Mouse (Mus musculus) stomach, embryonic 15.5 days (tissue): ENCODE results near the gene H13. TPM values are rescaled to one million over a fixed set of nuclear protein-coding genes. Genes with fewer than 3 reads are reported as not detected.

Experiments
- ATAC-seq: fragments of 200-750 bp; cut with Nextera tagmentation; 2 replicates; pipeline ENCODE4 v1.8.0; 2017; ENCODE audit warnings: low read depth, moderate number of reproducible peaks, moderate TSS enrichment; ENCODE audit not compliant: insufficient read depth, low FRiP score
- H3K27ac ChIP-seq: fragments of 300-500 bp; sonication (generic); 2 replicates; pipeline ENCODE4 v1.5.1; 2015; ENCODE audit warnings: mild to moderate bottlenecking, inconsistent platforms
- H3K27me3 ChIP-seq: fragments of 300-500 bp; sonication (generic); replicated peaks from 2 replicates; pipeline ENCODE4 v1.6.1; 2015; ENCODE audit warnings: inconsistent platforms
- H3K36me3 ChIP-seq: fragments of 300-500 bp; sonication (generic); 2 replicates; pipeline ENCODE4 v1.6.1; 2015; ENCODE audit warnings: inconsistent platforms
- H3K4me1 ChIP-seq: fragments of 300-500 bp; sonication (generic); 2 replicates; pipeline ENCODE4 v1.6.1; 2015; ENCODE audit warnings: inconsistent platforms
- H3K4me2 ChIP-seq: fragments of 300-500 bp; sonication (generic); 2 replicates; pipeline ENCODE4 v1.6.1; 2015; ENCODE audit warnings: mild to moderate bottlenecking, inconsistent platforms
- H3K4me3 ChIP-seq: fragments of 300-500 bp; sonication (generic); replicated peaks from 2 replicates; pipeline ENCODE4 v1.5.1; 2015; ENCODE audit warnings: inconsistent platforms
- H3K9ac ChIP-seq: fragments of 300-500 bp; sonication (generic); 2 replicates; pipeline ENCODE4 v1.6.1; 2015; ENCODE audit warnings: inconsistent platforms
- H3K9me3 ChIP-seq: fragments of 300-500 bp; sonication (generic); 2 replicates; pipeline ENCODE4 v1.6.1; 2016; ENCODE audit warnings: inconsistent platforms
- WGBS: fragments of 180-500 bp; shearing (Covaris S2); methylation state at CpG from one replicate; pipeline ENCODE4 v1.1.7; 2015; 5-methylcytosine and 5-hydroxymethylcytosine counted together
- polyA plus RNA-seq: library from polyadenylated mRNA; unstranded; fragments of >200 nt; fragmentation: Nextera tagmentation; extraction: Ambion mirVana; gene quantifications from 2 replicates; pipeline ENCODE4 v1.2.1, GENCODE M21; 2015

Gene H13
- polyA plus RNA-seq, 1 experiment from 2014 or later: 122 TPM

DNA sequence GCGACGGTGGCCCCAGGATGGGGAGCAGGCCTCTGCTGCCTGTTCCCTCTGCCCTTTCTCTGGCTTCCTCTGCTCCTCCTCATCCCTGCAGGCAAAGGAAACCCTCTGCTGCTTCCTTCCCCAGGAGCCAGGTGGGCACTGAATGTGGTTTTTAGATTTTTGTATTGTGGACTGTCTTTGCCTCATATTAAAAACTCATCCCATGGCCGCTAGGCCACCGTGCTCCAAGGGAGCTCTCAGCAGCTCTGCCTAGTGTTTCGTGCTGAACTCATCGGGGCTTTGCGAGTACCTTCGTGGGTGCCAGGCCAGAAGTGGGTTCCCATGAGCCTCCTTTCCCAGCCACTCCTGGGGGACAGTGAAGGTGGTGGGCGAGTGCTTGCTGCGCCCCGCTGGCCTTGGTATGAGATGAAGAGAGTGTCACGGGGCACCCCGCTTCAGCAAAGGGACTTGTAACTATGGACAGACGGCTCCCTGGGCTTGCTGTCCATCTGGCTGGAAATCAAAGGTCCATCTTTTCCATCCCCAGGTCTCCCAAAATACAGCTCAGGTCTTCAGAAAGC, 35.6 kb downstream of the H13 start:
- H3K36me3 ChIP-seq: peaks cover 43% of the 10 kb centered on the region
- WGBS: 90% methylated on average over 14 of the region's 14 CpGs
- no peak overlapping the region for H3K9ac ChIP-seq
- H3K4me3 ChIP-seq: no peak overlapping the region
- no peaks in the 10 kb centered on the region for H3K27me3 ChIP-seq
- 0 out of 2 replicates have a peak overlapping the region, but pooled peaks have one; percentile 93 for H3K27ac ChIP-seq
- H3K4me1 ChIP-seq: peaks cover 30% of the 10 kb centered on the region
- H3K9me3 ChIP-seq: no peaks in the 10 kb centered on the region
- H3K4me2 ChIP-seq: no peak overlapping the region
- ATAC-seq: no peak

DNA sequence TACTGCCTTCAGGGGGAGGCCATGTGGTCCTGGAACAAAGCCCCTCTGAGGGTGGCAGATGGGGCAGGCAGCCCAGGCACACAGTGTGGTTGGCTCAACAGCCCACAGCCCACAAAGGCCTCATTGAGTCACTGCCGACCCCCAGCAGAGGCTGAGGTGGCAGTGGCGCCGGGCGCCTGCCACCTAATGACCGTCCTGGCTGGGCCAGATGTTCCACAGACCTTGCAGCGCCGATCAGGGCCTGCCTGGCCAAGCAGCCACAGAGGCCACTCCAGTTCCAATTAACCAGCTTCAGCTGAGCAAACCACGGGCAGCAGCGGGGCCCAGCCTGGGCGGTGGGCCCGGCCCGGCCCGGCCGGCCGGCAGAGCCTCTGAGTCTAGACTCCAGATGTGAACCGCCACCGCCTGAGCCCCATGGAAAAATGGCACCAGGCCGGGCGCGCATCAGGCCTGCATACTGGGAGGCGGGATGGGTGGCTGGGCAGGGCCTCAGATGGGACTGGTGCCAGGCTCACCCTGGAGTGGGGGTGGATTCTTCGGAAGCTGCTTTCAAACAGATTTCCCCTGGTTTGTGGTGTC, 36.8 kb downstream of the H13 start:
- Histone ChIP-seq H3K36me3 (peaks cover 31% of the 10 kb centered on the region), H3K27ac (peak overlapping the region; percentile 93), H3K9ac (0 out of 2 replicates have a peak overlapping the region, but pooled peaks have one; percentile 1), H3K4me2 (no peak overlapping the region), H3K9me3 (no peaks in the 10 kb centered on the region), H3K4me3 (no peak overlapping the region), H3K27me3 (no peaks in the 10 kb centered on the region), H3K4me1 (peaks cover 30% of the 10 kb centered on the region)
- no peak for ATAC-seq
- 72% methylated on average over 21 of the region's 22 CpGs for WGBS

DNA sequence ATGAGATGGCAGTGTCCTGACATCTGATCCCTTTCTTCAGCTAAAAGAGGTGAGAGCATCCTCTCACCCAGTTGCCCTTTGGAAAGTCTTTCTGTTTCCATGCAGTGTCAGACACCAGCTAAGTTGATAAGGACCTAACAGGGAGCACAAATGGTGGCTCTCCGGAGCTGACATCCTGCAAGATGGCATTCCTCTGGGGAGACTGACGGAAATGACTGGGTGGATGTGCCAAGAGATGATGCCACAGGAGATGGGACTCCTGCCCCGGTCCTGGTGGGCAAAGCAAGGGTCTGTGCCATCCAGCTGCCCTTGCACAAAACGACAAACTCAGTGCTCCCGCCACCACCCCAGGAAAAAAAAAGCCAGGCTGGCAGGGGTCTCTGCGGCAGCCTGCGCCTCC, 37.9 kb downstream of the H13 start:
- Histone ChIP-seq H3K9ac (peak overlapping the region; percentile 32; the same call in 1 of the 2 replicates), H3K36me3 (peaks cover 21% of the 10 kb centered on the region), H3K4me2 (peak overlapping the region; percentile 67), H3K9me3 (no peaks in the 10 kb centered on the region), H3K27ac (peak overlapping the region; percentile 93), H3K4me1 (peaks cover 30% of the 10 kb centered on the region), H3K4me3 (peak overlapping the region; percentile 43), H3K27me3 (no peaks in the 10 kb centered on the region)
- WGBS: 22% methylated on average over 6 of the region's 7 CpGs
- ATAC-seq: no peak

DNA sequence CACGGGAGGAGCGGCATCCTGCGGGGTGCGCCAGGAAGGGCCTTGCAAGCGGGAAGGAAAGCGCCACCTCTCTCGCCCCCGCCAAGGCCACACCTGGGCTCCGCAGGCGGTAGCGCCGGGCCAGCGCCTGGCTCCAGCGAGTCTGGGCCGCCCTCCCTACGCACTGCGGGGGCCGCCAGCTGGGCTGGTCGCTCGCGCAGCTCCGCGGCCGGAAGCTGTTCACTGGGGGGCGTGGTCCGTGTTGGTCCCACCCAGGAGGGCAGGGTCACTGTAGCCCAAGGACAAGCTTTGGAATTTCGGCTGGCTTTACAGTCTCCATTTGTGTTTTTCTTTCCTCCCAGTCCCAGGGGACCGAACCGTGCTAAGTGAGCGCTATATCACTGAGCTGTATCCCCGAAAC, 38.4 kb downstream of the H13 start:
- Histone ChIP-seq H3K27me3 (no peaks in the 10 kb centered on the region), H3K27ac (peak overlapping the region; percentile 93), H3K9me3 (no peaks in the 10 kb centered on the region), H3K4me2 (peak overlapping the region; percentile 67), H3K36me3 (peaks cover 19% of the 10 kb centered on the region), H3K9ac (peak overlapping the region; percentile 32; the same call in 1 of the 2 replicates), H3K4me1 (peaks cover 30% of the 10 kb centered on the region), H3K4me3 (peak overlapping the region; percentile 43)
- WGBS: 9% methylated on average over 30 of the region's 31 CpGs
- peak; percentile 94 for ATAC-seq

DNA sequence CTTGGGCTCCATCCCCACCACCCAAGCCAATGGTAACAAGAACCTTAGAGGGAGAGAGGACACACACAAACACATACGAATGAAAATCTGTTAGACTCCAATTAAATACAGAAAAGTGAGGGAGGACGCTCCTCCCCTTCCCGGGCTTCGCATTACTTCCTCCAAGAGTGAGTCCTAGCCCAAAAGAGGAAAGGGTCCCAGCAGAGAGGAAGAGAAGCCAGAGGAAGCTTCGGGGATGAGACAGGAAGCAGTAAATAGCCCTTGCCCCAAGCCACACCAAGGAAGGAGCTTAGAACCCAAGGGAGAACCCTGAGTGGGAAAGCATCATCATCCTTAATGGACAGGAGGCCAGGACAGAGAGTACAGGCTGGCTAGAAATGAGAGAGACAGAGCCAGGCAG, 39.8 kb downstream of the H13 start:
- ATAC-seq: no peak
- 87% methylated on average over 5 of the region's 5 CpGs for WGBS
- Histone ChIP-seq H3K4me3 (no peak overlapping the region), H3K9me3 (no peaks in the 10 kb centered on the region), H3K36me3 (peaks cover 6% of the 10 kb centered on the region; the same call in 1 of the 2 replicates), H3K4me2 (no peak overlapping the region), H3K27me3 (no peaks in the 10 kb centered on the region), H3K9ac (no peak overlapping the region), H3K4me1 (peaks cover 30% of the 10 kb centered on the region), H3K27ac (no peak overlapping the region)

DNA sequence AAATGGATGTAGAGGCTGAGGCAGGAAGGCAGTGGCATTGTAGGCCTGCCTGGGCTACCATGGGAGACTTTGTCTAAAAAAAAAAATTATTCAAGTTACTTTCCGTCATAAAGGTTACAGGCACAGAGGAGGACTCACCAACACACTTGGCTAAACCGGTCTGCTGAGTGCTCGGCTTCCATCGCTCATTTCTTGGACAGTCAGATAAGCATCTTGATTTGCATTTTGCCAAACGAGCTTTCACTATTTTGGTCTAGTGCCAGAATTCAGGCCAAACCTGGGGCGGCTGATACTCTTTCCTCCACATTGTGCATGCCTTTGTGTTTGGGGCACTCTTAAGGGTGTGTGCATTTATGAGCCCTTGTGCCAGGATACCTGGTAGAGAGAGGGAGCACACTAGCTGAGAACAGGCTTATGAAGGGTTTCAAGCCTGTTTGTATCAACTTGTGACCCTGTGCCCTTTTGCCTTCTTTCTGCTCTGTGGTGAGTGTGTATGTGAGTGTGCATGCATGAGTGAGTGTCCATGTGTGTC, 47.0 kb downstream of the H13 start:
- H3K27me3 ChIP-seq: no peaks in the 10 kb centered on the region
- H3K4me3 ChIP-seq: no peak overlapping the region
- no peak overlapping the region for H3K4me2 ChIP-seq
- 56% methylated on average over 6 of the region's 6 CpGs for WGBS
- H3K9ac ChIP-seq: no peak overlapping the region
- no peaks in the 10 kb centered on the region for H3K36me3 ChIP-seq
- ATAC-seq: peak; percentile 40
- peak overlapping the region; percentile 48; the same call in 1 of the 2 replicates for H3K27ac ChIP-seq
- no peaks in the 10 kb centered on the region for H3K9me3 ChIP-seq
- H3K4me1 ChIP-seq: 0 out of 2 replicates have a peak, but pooled peaks cover 4% of the 10 kb centered on the region

DNA sequence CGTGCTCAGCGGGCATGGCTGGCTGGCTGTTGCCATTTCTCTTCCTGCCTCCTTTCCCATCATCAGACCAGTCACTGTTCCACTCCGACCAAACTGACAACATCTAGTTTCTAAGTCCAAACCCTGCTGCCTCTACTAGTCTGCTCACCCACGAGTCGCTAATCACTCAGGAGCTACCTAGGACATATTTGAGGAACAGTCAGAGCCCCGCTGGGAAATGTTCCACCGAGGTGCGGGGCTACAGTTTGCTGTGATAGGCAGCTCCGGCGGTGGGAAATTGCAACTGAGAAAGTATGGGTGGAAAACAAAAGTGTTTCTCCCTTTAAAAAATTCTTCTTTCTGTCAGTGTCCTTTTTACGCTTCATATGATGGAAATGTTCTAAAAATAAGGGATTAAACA, 48.4 kb downstream of the H13 start:
- H3K9ac ChIP-seq: no peak overlapping the region
- no peaks in the 10 kb centered on the region for H3K36me3 ChIP-seq
- no peak overlapping the region for H3K4me3 ChIP-seq
- no peaks in the 10 kb centered on the region for H3K9me3 ChIP-seq
- H3K4me2 ChIP-seq: no peak overlapping the region
- no peak overlapping the region for H3K27ac ChIP-seq
- 61% methylated on average over 11 of the region's 11 CpGs for WGBS
- no peaks in the 10 kb centered on the region for H3K27me3 ChIP-seq
- 0 out of 2 replicates have a peak, but pooled peaks cover 4% of the 10 kb centered on the region for H3K4me1 ChIP-seq
- ATAC-seq: no peak

DNA sequence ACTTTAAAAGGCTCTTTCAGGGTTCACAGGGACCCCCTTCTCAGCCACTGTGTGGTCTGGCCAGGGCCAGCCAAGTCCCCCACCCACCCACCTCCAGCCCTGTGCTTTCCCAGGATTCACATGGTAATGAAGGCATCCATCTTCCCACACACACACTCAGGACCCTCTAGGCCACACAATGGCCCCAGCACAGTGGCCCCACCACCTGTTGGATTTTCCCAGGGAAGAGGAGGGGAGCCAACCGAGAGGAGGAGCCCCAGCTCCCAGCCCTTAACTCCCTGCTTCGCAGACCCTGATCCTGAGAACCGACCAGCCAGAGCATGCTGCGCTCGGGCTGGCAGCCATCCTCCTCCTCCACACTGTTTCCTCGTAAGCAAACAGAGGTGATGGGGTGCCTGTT, 48.8 kb downstream of the H13 start:
- Histone ChIP-seq H3K27me3 (no peaks in the 10 kb centered on the region), H3K4me2 (no peak overlapping the region), H3K9me3 (no peaks in the 10 kb centered on the region), H3K9ac (no peak overlapping the region), H3K4me3 (no peak overlapping the region), H3K36me3 (no peaks in the 10 kb centered on the region), H3K4me1 (0 out of 2 replicates have a peak, but pooled peaks cover 4% of the 10 kb centered on the region), H3K27ac (no peak overlapping the region)
- ATAC-seq: peak; percentile 47; the same call in 1 of the 2 replicates
- WGBS: 35% methylated on average over 6 of the region's 6 CpGs

DNA sequence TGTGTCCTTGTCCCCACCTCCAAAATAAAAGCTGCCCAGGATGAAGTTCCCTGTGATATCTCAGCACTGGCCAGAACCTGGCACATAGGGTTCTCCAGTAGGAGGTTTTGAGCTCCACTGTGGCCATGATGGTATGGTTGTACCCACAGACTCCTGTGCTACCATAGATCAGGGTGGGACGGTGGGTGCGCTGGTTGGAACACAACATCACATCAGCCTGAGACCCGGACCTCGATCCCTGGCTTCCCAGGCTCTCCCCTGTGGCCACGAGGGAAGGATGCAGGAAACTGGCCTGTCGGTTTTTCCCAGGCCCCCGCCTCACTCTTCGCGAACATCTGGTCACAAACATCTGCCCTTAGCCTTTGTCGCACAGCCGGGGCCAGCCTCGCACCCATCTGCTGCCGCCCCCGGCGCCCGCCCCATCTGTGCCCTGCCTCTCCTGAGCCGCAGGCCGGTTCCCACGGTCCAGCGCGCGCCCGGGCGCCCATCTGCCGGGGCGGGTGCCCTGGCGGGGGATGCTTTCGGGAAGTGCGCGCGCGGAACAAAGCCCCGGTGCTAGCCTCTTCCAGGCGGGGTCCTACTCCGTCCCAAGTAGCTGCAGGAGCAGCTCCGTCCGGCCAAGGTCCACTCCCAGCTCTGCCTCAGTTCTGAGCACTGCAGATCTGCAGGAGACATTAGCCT, 54.5 kb downstream of the H13 start:
- Histone ChIP-seq H3K36me3 (no peaks in the 10 kb centered on the region), H3K4me1 (peaks cover 25% of the 10 kb centered on the region), H3K27me3 (no peaks in the 10 kb centered on the region), H3K9me3 (no peaks in the 10 kb centered on the region), H3K4me2 (peak overlapping the region; percentile 74), H3K27ac (peak overlapping the region; percentile 2; the same call in 1 of the 2 replicates), H3K4me3 (peak overlapping the region; percentile 35), H3K9ac (0 out of 2 replicates have a peak overlapping the region, but pooled peaks have one; percentile 8)
- no peak for ATAC-seq
- WGBS: 5% methylated on average over 37 of the region's 37 CpGs

DNA sequence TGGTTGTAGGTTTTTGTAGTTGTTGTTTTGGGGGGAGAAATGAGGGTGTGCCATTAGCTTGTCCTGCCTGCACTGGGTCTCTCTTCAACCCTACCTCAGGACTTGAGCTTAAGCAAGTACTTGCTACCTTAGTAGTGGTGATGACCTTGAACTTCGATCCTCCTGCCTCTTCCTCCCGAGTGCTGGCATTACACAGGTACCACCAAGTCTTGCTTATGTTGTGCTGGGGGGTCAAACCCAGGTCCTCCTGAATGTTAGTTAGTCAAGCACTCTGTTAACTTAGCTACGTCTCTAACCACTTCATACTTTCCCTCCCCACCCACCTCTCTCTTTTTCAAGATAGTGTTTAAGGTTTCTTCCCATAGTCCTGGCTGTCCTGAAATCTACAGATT, 55.1 kb downstream of the H13 start:
- Histone ChIP-seq H3K4me1 (peaks cover 29% of the 10 kb centered on the region), H3K4me3 (peak overlapping the region; percentile 35; the same call in 1 of the 2 replicates), H3K9ac (0 out of 2 replicates have a peak overlapping the region, but pooled peaks have one; percentile 8), H3K9me3 (no peaks in the 10 kb centered on the region), H3K27ac (peak overlapping the region; percentile 2; the same call in 1 of the 2 replicates), H3K27me3 (no peaks in the 10 kb centered on the region), H3K36me3 (no peaks in the 10 kb centered on the region), H3K4me2 (peak overlapping the region; percentile 74)
- no peak for ATAC-seq
- 74% methylated on average over 3 of the region's 3 CpGs for WGBS

DNA sequence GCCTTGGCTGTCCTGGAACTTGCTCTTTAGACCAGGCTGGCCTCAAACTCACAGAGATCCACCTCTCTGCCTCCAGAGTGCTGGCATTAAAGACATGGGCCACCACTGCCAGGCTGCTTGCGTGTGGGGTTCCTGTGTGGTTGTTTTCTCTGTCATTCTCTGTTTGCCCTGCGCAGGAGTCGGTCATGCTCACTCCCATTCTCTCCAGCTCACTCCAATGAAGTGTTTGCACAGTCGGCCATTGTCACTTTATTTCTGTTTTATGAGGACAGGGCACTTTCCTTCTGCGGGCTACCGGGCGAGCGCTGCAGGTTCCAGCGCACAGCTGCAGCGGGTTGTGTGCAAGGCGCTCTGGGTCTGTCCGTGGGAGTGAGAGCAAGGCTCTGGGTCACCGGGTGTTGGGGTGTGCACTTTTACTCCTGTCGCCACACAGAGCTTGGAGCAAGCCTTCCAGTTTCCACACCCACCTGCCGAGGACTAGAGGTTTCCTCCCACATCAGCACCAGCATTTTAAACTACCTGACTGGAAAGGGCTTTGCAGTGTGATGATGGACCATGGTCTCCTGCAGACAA, 56.0 kb downstream of the H13 start:
- H3K9me3 ChIP-seq: no peaks in the 10 kb centered on the region
- no peak overlapping the region for H3K4me3 ChIP-seq
- H3K27ac ChIP-seq: peak overlapping the region; percentile 52; the same call in 1 of the 2 replicates
- H3K36me3 ChIP-seq: no peaks in the 10 kb centered on the region
- no peaks in the 10 kb centered on the region for H3K27me3 ChIP-seq
- ATAC-seq: no peak
- WGBS: 51% methylated on average over 15 of the region's 15 CpGs
- H3K4me2 ChIP-seq: peak overlapping the region; percentile 11; the same call in 1 of the 2 replicates
- no peak overlapping the region for H3K9ac ChIP-seq
- H3K4me1 ChIP-seq: peaks cover 39% of the 10 kb centered on the region
